Mouse (Mus musculus): ENCODE results near the gene Tmcc3. TPM values are rescaled to one million over a fixed set of nuclear protein-coding genes. Genes with fewer than 3 reads are reported as not detected.
A peak's percentile ranks its signal among the peaks of the same experiment; 100 is the strongest.

Gene Tmcc3
- polyA plus RNA-seq, 1 experiment from 2014 or later: 17.4 TPM

DNA sequence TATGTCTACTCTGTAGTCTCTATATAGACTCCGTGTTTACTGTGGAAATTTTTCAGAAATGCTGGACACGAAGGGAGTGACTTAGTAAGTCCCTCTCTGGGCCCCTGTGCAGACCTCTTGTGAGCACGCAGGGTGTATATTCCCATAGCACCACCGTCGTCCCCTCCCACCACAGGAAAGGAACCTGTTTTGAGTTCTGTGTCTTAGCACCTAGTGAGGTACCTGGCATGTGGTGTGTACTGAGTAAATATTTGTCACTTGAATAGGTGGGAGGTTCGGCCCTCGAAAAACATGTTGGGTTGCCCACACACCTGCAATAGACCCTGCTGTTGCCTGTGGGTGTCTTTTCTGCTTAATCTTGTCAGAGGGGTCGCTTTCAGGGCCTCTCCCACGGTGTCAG, 99.8 kb downstream of the Tmcc3 start:
- H3K9ac ChIP-seq (ENCODE audit: low read depth, low read length): no peak overlapping the region
- H3K36me3 ChIP-seq (ENCODE audit: control insufficient read depth, insufficient read depth, low read length): no peaks in the 10 kb centered on the region
- DNase-seq (ENCODE audit: low spot score) (no peak), ATAC-seq (ENCODE audit: low read depth) (no peak)
- H3K4me1 ChIP-seq (ENCODE audit: control insufficient read depth, insufficient read depth, low read length): peaks cover 22% of the 10 kb centered on the region
- no peak overlapping the region for H3K4me3 ChIP-seq (ENCODE audit: low read depth, low read length)
- H3K27ac ChIP-seq (replicated peaks; ENCODE audit: low read depth, low read length): no peak overlapping the region
- 0 out of 2 replicates have a peak, but pooled peaks cover 5% of the 10 kb centered on the region for H3K27me3 ChIP-seq (replicated peaks; ENCODE audit: control insufficient read depth, insufficient read depth, low read length)
- no peaks in the 10 kb centered on the region for H3K9me3 ChIP-seq (ENCODE audit: control insufficient read depth, low read length)
- H3K4me2 ChIP-seq (ENCODE audit: low read depth, low read length): no peak overlapping the region
- 81% methylated on average over 9 of the region's 9 CpGs for WGBS

DNA sequence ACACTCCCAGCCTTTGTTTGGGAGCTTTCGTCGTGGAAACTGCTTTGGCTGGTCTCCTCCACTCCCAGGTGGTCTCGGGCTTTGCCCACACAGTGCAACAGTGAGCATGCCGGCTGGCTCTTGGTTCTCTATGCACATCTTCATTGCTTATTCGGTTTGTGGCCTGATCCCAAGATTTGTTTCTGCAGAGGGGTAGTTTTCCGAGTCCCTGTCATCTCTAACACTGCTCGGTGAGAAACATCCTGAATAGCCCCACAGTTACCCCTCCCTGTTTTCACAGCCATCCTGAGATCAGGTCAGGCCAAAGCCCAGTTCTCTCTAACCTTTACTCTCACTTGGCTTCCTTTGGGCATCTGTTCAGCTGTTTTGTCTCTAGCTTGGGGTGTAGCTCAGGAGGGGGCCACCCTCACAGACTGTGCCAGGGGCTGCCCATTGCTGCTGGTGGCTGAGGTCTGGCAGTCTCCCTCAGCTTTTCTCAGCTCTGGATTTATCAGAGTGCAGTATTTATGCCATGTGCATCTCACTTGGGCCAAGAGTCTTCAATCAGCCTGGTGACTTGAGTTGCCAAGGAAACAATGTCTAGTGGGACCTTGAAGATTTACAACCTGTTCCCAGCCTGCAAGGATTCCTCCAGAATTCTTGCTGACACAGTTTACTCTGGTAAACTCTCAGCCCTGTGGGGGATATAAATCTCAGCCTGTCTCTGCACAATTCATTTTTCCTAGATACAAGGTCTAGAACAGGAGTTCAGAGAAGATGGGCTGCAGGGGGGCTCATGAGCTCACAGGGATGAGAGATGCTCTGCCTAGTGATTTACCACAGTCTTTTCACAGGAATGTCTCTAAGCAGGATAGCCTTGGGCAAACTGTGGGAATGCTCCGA, 102.3 kb downstream of the Tmcc3 start:
- no peak; the same call in 1 of the 2 replicates for ATAC-seq (ENCODE audit: low read depth)
- WGBS: 44% methylated on average over 8 of the region's 8 CpGs
- no peak for DNase-seq (ENCODE audit: low spot score)
- H3K9me3 ChIP-seq (ENCODE audit: control insufficient read depth, low read length): no peaks in the 10 kb centered on the region
- no peak overlapping the region for H3K4me2 ChIP-seq (ENCODE audit: low read depth, low read length)
- H3K4me3 ChIP-seq (ENCODE audit: low read depth, low read length): no peak overlapping the region
- H3K27me3 ChIP-seq (replicated peaks; ENCODE audit: control insufficient read depth, insufficient read depth, low read length): no peaks in the 10 kb centered on the region
- H3K4me1 ChIP-seq (ENCODE audit: control insufficient read depth, insufficient read depth, low read length): peaks cover 26% of the 10 kb centered on the region
- no peak overlapping the region for H3K9ac ChIP-seq (ENCODE audit: low read depth, low read length)
- H3K27ac ChIP-seq (replicated peaks; ENCODE audit: low read depth, low read length): no peak overlapping the region
- H3K36me3 ChIP-seq (ENCODE audit: control insufficient read depth, insufficient read depth, low read length): no peaks in the 10 kb centered on the region

DNA sequence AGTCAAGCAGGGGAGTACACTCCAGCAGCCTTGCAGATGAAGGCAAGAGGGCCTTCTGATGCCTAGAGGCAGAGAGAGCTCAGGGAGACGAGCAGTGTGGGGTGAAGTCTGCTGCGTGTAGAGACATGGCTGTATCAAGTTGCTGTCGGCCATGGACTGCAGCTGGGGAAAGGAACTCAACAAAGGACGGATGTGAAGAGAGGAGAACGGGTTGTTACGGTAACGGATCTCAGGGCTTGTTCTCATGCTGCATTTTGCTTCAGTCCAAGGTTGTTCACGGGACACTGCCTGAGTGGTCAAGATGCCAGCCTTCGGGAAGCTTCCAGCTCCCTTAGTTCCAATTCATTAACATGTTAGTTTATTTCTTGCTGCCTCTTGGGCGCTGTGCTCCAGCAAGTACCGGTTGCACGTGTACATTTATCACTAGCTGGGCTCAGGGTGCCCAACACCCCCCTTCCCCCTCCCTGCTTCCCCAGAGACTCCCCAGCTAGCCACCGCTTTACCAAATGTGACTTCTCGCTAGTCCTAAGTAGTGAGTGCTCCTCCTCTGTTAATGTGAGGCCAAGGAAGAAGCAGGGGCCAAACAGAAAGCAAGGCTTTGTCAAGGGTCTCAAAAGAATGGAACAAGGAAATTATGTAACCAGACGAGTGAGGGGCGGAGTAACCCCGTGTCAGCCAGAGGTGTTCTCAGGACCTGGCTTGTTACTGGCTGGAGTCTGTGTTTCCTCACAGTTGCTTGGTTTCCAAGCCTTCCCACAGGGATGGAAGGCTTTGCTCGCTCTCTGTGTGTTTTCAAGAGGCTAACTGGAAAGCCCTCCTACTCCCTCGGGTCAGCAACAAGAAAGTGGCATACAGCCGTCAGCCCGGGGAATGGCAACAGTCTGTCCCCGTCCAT, 104.4 kb downstream of the Tmcc3 start:
- DNase-seq (ENCODE audit: low spot score) (peak; percentile 61), ATAC-seq (ENCODE audit: low read depth) (peak; percentile 68)
- 30% methylated on average over 22 of the region's 22 CpGs for WGBS
- Histone ChIP-seq H3K4me3 (ENCODE audit: low read depth, low read length) (peak overlapping the region; percentile 5; the same call in 1 of the 2 replicates), H3K9me3 (ENCODE audit: control insufficient read depth, low read length) (no peaks in the 10 kb centered on the region), H3K36me3 (ENCODE audit: control insufficient read depth, insufficient read depth, low read length) (no peaks in the 10 kb centered on the region), H3K4me1 (ENCODE audit: control insufficient read depth, insufficient read depth, low read length) (peaks cover 23% of the 10 kb centered on the region), H3K27ac (replicated peaks; ENCODE audit: low read depth, low read length) (peak overlapping the region; percentile 63; the same call in 1 of the 2 replicates), H3K9ac (ENCODE audit: low read depth, low read length) (peak overlapping the region; percentile 32; the same call in 1 of the 2 replicates), H3K4me2 (ENCODE audit: low read depth, low read length) (peak overlapping the region; percentile 45), H3K27me3 (replicated peaks; ENCODE audit: control insufficient read depth, insufficient read depth, low read length) (no peaks in the 10 kb centered on the region)

- peaks cover 23% of the 10 kb centered on the region for H3K4me1 ChIP-seq (ENCODE audit: control insufficient read depth, insufficient read depth, low read length)
- H3K36me3 ChIP-seq (ENCODE audit: control insufficient read depth, insufficient read depth, low read length): no peaks in the 10 kb centered on the region
- ATAC-seq (ENCODE audit: low read depth) (no peak), DNase-seq (ENCODE audit: low spot score) (no peak)
- H3K4me3 ChIP-seq (ENCODE audit: low read depth, low read length): no peak overlapping the region
- 74% methylated on average over 4 of the region's 4 CpGs for WGBS
- H3K4me2 ChIP-seq (ENCODE audit: low read depth, low read length): no peak overlapping the region
- H3K9me3 ChIP-seq (ENCODE audit: control insufficient read depth, low read length): no peaks in the 10 kb centered on the region
- H3K9ac ChIP-seq (ENCODE audit: low read depth, low read length): no peak overlapping the region
- H3K27me3 ChIP-seq (replicated peaks; ENCODE audit: control insufficient read depth, insufficient read depth, low read length): no peaks in the 10 kb centered on the region
- no peak overlapping the region for H3K27ac ChIP-seq (replicated peaks; ENCODE audit: low read depth, low read length)
Measured at GRCm38 (mm10) chr10:94417643-94418042, 105.9 kb downstream of the Tmcc3 start.

GRCm38 (mm10) chr10:94426000-94426920, 114.5 kb downstream of the Tmcc3 start:
- Histone ChIP-seq H3K27me3 (replicated peaks; ENCODE audit: control insufficient read depth, insufficient read depth, low read length) (no peaks in the 10 kb centered on the region), H3K36me3 (ENCODE audit: control insufficient read depth, insufficient read depth, low read length) (no peaks in the 10 kb centered on the region), H3K4me1 (ENCODE audit: control insufficient read depth, insufficient read depth, low read length) (0 out of 2 replicates have a peak, but pooled peaks cover 2% of the 10 kb centered on the region), H3K4me3 (ENCODE audit: low read depth, low read length) (no peak overlapping the region), H3K9ac (ENCODE audit: low read depth, low read length) (no peak overlapping the region), H3K4me2 (ENCODE audit: low read depth, low read length) (no peak overlapping the region), H3K9me3 (ENCODE audit: control insufficient read depth, low read length) (no peaks in the 10 kb centered on the region), H3K27ac (replicated peaks; ENCODE audit: low read depth, low read length) (no peak overlapping the region)
- DNase-seq (ENCODE audit: low spot score): peak; percentile 83
- peak; percentile 87 for ATAC-seq (ENCODE audit: low read depth)
- WGBS: 48% methylated on average over 10 of the region's 12 CpGs

GRCm38 (mm10) chr10:94426921-94427270, 115.1 kb downstream of the Tmcc3 start:
- ATAC-seq (ENCODE audit: low read depth): no peak
- no peak overlapping the region for H3K27ac ChIP-seq (replicated peaks; ENCODE audit: low read depth, low read length)
- 84% methylated on average over 15 of the region's 15 CpGs for WGBS

GRCm38 (mm10) chr10:94428186-94428942, 116.6 kb downstream of the Tmcc3 start:
- 53% methylated on average over 12 of the region's 12 CpGs for WGBS
- Histone ChIP-seq H3K9ac (ENCODE audit: low read depth, low read length) (no peak overlapping the region), H3K9me3 (ENCODE audit: control insufficient read depth, low read length) (no peaks in the 10 kb centered on the region), H3K27ac (replicated peaks; ENCODE audit: low read depth, low read length) (no peak overlapping the region), H3K4me2 (ENCODE audit: low read depth, low read length) (no peak overlapping the region), H3K4me3 (ENCODE audit: low read depth, low read length) (no peak overlapping the region), H3K27me3 (replicated peaks; ENCODE audit: control insufficient read depth, insufficient read depth, low read length) (no peaks in the 10 kb centered on the region), H3K4me1 (ENCODE audit: control insufficient read depth, insufficient read depth, low read length) (0 out of 2 replicates have a peak, but pooled peaks cover 2% of the 10 kb centered on the region), H3K36me3 (ENCODE audit: control insufficient read depth, insufficient read depth, low read length) (no peaks in the 10 kb centered on the region)
- DNase-seq (ENCODE audit: low spot score): peak; percentile 38
- no peak for ATAC-seq (ENCODE audit: low read depth)

More at GRCm38 (mm10) chr10:94426921-94427270, 115.1 kb downstream of the Tmcc3 start:
- Histone ChIP-seq H3K36me3 (ENCODE audit: control insufficient read depth, insufficient read depth, low read length) (no peaks in the 10 kb centered on the region), H3K4me2 (ENCODE audit: low read depth, low read length) (no peak overlapping the region), H3K4me3 (ENCODE audit: low read depth, low read length) (no peak overlapping the region), H3K9me3 (ENCODE audit: control insufficient read depth, low read length) (no peaks in the 10 kb centered on the region), H3K27me3 (replicated peaks; ENCODE audit: control insufficient read depth, insufficient read depth, low read length) (no peaks in the 10 kb centered on the region), H3K9ac (ENCODE audit: low read depth, low read length) (no peak overlapping the region), H3K4me1 (ENCODE audit: control insufficient read depth, insufficient read depth, low read length) (0 out of 2 replicates have a peak, but pooled peaks cover 2% of the 10 kb centered on the region)
- no peak for DNase-seq (ENCODE audit: low spot score)
